In the genomic region with DNA sequence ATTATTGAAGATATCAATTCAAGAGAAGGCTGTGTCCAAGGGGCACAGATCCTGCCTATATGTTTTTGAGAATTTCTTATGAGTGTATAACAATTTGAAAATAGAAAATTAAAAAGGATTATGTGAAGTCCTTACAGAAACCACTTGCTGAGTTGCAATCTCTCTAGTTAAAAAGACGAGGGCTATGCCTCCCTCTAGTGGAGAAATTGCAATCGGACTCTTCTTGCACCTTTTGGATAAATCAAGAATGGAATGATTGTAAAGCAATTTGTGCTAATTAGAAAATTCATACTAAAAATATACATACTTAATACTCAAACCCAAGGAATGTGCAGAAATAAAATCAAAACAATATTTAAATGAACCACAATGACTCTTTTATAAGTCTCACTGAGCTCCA, we compare ENCODE assay signal across 13 mouse cellular contexts. TPM values are rescaled to one million over a fixed set of nuclear protein-coding genes. Genes with fewer than 3 reads are reported as not detected.
DNase-seq lines count a peak whose midpoint lies in the region; ATAC-seq and TF ChIP-seq lines count a peak whose summit lies in the region.
"Had no signal": no experiment of that assay in that cellular context is flagged by ENCODE, and none has a peak within 500 bp of the region (broad histone marks: within the 10 kb centered on the region; RNA-seq: fewer than 3 reads in every experiment).

No protein-coding gene starts in this region.

- peak; percentile 16 for DNase-seq in hindbrain, embryonic 11.5 days (ENCODE audit: low spot score)
- peak; percentile 14 for DNase-seq in lung, postnatal 0 days (ENCODE audit: low spot score)
- DNase-seq in lung, adult 18-20 months: no peak
- DNase-seq in R1 (ENCODE audit: low read depth, low spot score): peak; percentile 23
- DNase-seq in lung, postnatal 36 days: peak; percentile 23
- no peak for DNase-seq in spleen, postnatal 4 days (ENCODE audit: low spot score in 2 of 2)
- no peak for DNase-seq in cerebellum, adult 11 months

- TF ChIP-seq CTCF in lung, postnatal 0 days (IDR thresholded peaks at IDR 0.05): peak; percentile 54

- ATAC-seq in hindbrain, embryonic 11.5 days (ENCODE audit: low FRiP score): no peak
- no peak for ATAC-seq in hindbrain, embryonic 12.5 days (ENCODE audit: low FRiP score)
- no peak for ATAC-seq in lung, postnatal 0 days

- 24% methylated on average over 2 of the region's 2 CpGs for WGBS in hindbrain, embryonic 11.5 days
- 13% methylated on average over 2 of the region's 2 CpGs for WGBS in hindbrain, embryonic 12.5 days
- 9% methylated on average over 2 of the region's 2 CpGs for WGBS in lung, postnatal 0 days

- no peak overlapping the region for H3K9ac ChIP-seq in hindbrain, embryonic 11.5 days (ENCODE audit: low read depth, low read length)
- H3K9ac ChIP-seq in hindbrain, embryonic 12.5 days: no peak overlapping the region
- H3K9ac ChIP-seq in lung, postnatal 0 days (replicated peaks; ENCODE audit: low read depth): no peak overlapping the region
- H3K9ac ChIP-seq: embryonic facial prominence, embryonic 15.5 days; heart, embryonic 15.5 days had no signal

- H3K36me3 ChIP-seq in hindbrain, embryonic 11.5 days (ENCODE audit: control insufficient read depth, insufficient read depth, low read length): no peaks in the 10 kb centered on the region
- H3K36me3 ChIP-seq in hindbrain, embryonic 12.5 days: no peaks in the 10 kb centered on the region
- H3K36me3 ChIP-seq in lung, postnatal 0 days (ENCODE audit: insufficient read depth, low read length): no peaks in the 10 kb centered on the region
- H3K36me3 ChIP-seq: embryonic facial prominence, embryonic 15.5 days; heart, embryonic 15.5 days had no signal

- no peak overlapping the region for H3K27ac ChIP-seq in hindbrain, embryonic 11.5 days (ENCODE audit: low read depth, low read length)
- H3K27ac ChIP-seq in hindbrain, embryonic 12.5 days: no peak overlapping the region
- H3K27ac ChIP-seq in lung, postnatal 0 days (ENCODE audit: low read length): no peak overlapping the region
- H3K27ac ChIP-seq: embryonic facial prominence, embryonic 15.5 days; heart, embryonic 15.5 days had no signal

- H3K4me2 ChIP-seq in hindbrain, embryonic 11.5 days (replicated peaks; ENCODE audit: low read depth, low read length): no peak overlapping the region
- no peak overlapping the region for H3K4me2 ChIP-seq in hindbrain, embryonic 12.5 days (replicated peaks)
- no peak overlapping the region for H3K4me2 ChIP-seq in lung, postnatal 0 days (replicated peaks; ENCODE audit: low read depth, low read length)
- H3K4me2 ChIP-seq: embryonic facial prominence, embryonic 15.5 days; heart, embryonic 15.5 days had no signal

- no peaks in the 10 kb centered on the region for H3K4me1 ChIP-seq in hindbrain, embryonic 11.5 days (replicated peaks; ENCODE audit: control insufficient read depth, insufficient read depth, low read length)
- H3K4me1 ChIP-seq in hindbrain, embryonic 12.5 days: no peaks in the 10 kb centered on the region
- H3K4me1 ChIP-seq in lung, postnatal 0 days (ENCODE audit: insufficient read depth, low read depth, low read length): no peaks in the 10 kb centered on the region
- H3K4me1 ChIP-seq: embryonic facial prominence, embryonic 15.5 days; heart, embryonic 15.5 days had no signal

- no peak for TF ChIP-seq EP300 in lung, postnatal 0 days (IDR thresholded peaks at IDR 0.05)

- H3K4me3 ChIP-seq in hindbrain, embryonic 11.5 days (ENCODE audit: low read depth, low read length): no peak overlapping the region
- H3K4me3 ChIP-seq in hindbrain, embryonic 12.5 days: no peak overlapping the region
- no peak overlapping the region for H3K4me3 ChIP-seq in lung, postnatal 0 days (ENCODE audit: low read depth, low read length)
- H3K4me3 ChIP-seq: embryonic facial prominence, embryonic 15.5 days; heart, embryonic 15.5 days; myocyte had no signal

- no peaks in the 10 kb centered on the region for H3K9me3 ChIP-seq in hindbrain, embryonic 11.5 days (ENCODE audit: control insufficient read depth, low read length)
- H3K9me3 ChIP-seq in hindbrain, embryonic 12.5 days (replicated peaks): no peaks in the 10 kb centered on the region
- H3K9me3 ChIP-seq in lung, postnatal 0 days (ENCODE audit: low read length): no peaks in the 10 kb centered on the region
- H3K9me3 ChIP-seq: embryonic facial prominence, embryonic 15.5 days; heart, embryonic 15.5 days had no signal

- H3K27me3 ChIP-seq in hindbrain, embryonic 11.5 days (ENCODE audit: control insufficient read depth, insufficient read depth, low read length): no peaks in the 10 kb centered on the region
- H3K27me3 ChIP-seq in hindbrain, embryonic 12.5 days: no peaks in the 10 kb centered on the region
- H3K27me3 ChIP-seq in lung, postnatal 0 days (replicated peaks; ENCODE audit: insufficient read depth, low read length): no peaks in the 10 kb centered on the region
- H3K27me3 ChIP-seq: embryonic facial prominence, embryonic 15.5 days; heart, embryonic 15.5 days had no signal

RNA-seq across cellular contexts. Expression of gene Olfr441, which starts 27.4 kb away (rescaled TPM):
- not detected in 2 replicates for polyA plus RNA-seq in hindbrain, embryonic 11.5 days (2014; fragmentation: Nextera tagmentation; extraction: Ambion mirVana)
- polyA plus RNA-seq in hindbrain, embryonic 12.5 days (2016; fragmentation: Nextera tagmentation; extraction: Ambion mirVana): not detected in 2 replicates
- not detected in 2 replicates for polyA plus RNA-seq in lung, postnatal 0 days (2015; fragmentation: Nextera tagmentation; extraction: Ambion mirVana)
- polyA plus RNA-seq: embryonic facial prominence, embryonic 15.5 days; heart, embryonic 15.5 days; limb, embryonic 11.5 days; myocyte; stomach, embryonic 16.5 days had no signal

Comparison
In these comparisons a context has a peak if more than half of its experiments do, and no peak if none do; other contexts are left out.
1. DNase-seq: peak in hindbrain, embryonic 11.5 days (single experiment), lung, postnatal 0 days (single experiment), R1 (single experiment) and lung, postnatal 36 days (single experiment); none in lung, adult 18-20 months (0 of 2), spleen, postnatal 4 days (0 of 2) and cerebellum, adult 11 months (single experiment).